ENCODE assay signal across 9 mouse cellular contexts in genomic region chr4:122837180-122837730, GRCm38 (mm10). TPM values are rescaled to one million over a fixed set of nuclear protein-coding genes. Genes with fewer than 3 reads are reported as not detected.
A peak's percentile ranks its signal among the peaks of the same experiment; 100 is the strongest.
DNase-seq lines count a peak whose midpoint lies in the region; ATAC-seq and TF ChIP-seq lines count a peak whose summit lies in the region.
"Had no signal": no experiment of that assay in that cellular context is flagged by ENCODE, and none has a peak within 500 bp of the region (broad histone marks: within the 10 kb centered on the region; RNA-seq: fewer than 3 reads in every experiment).

No protein-coding gene starts in this region.

- TF ChIP-seq CTCF in Patski (IDR thresholded peaks at IDR 0.05) = peak; percentile 36

- no peaks in the 10 kb centered on the region for H3K27me3 ChIP-seq in heart, embryonic 14.5 days (ENCODE audit: control insufficient read depth, insufficient read depth, low read length)
- H3K27me3 ChIP-seq in Patski = peaks cover 3% of the 10 kb centered on the region
- H3K27me3 ChIP-seq in hindbrain, embryonic 13.5 days = no peaks in the 10 kb centered on the region
- no peaks in the 10 kb centered on the region for H3K27me3 ChIP-seq in midbrain, embryonic 11.5 days (ENCODE audit: control insufficient read depth, insufficient read depth, low read length)

- WGBS in heart, embryonic 14.5 days = 62% methylated on average over 6 of the region's 6 CpGs
- 73% methylated on average over 6 of the region's 6 CpGs for WGBS in hindbrain, embryonic 13.5 days
- 74% methylated on average over 6 of the region's 6 CpGs for WGBS in midbrain, embryonic 11.5 days

- H3K4me2 ChIP-seq in heart, embryonic 14.5 days (ENCODE audit: low read length) = 0 out of 2 replicates have a peak overlapping the region, but pooled peaks have one; percentile 94
- peak overlapping the region; percentile 83 for H3K4me2 ChIP-seq in hindbrain, embryonic 13.5 days
- H3K4me2 ChIP-seq in midbrain, embryonic 11.5 days = peak overlapping the region; percentile 82; the same call in 1 of the 2 replicates

- no peak for ATAC-seq in heart, embryonic 14.5 days (ENCODE audit: insufficient number of reproducible peaks, insufficient read depth, low FRiP score, low read depth)
- ATAC-seq in Patski = no peak
- no peak for ATAC-seq in hindbrain, embryonic 13.5 days (ENCODE audit: low FRiP score)
- ATAC-seq in midbrain, embryonic 11.5 days (ENCODE audit: low FRiP score) = no peak

- peaks cover 8% of the 10 kb centered on the region; the same call in 1 of the 2 replicates for H3K36me3 ChIP-seq in heart, embryonic 14.5 days (ENCODE audit: control insufficient read depth, insufficient read depth, low read length)
- peaks cover 24% of the 10 kb centered on the region for H3K36me3 ChIP-seq in hindbrain, embryonic 13.5 days
- peaks cover 7% of the 10 kb centered on the region; the same call in 1 of the 2 replicates for H3K36me3 ChIP-seq in midbrain, embryonic 11.5 days (ENCODE audit: control insufficient read depth, insufficient read depth, low read length)

- CTCF ChIA-PET in Patski (lab: Charles Lee) = interaction anchor here (2.4 kb wide), 1 partner anchor 20 kb away, joined by 6 read pairs; no protein-coding TSS in a partner anchor

- in situ Hi-C loops in Patski (cut with MboI; ENCODE audit: low pct_unique_long_range_greater_than_20kb) = no loop called here

- H3K4me1 ChIP-seq in heart, embryonic 14.5 days (ENCODE audit: control insufficient read depth in 2 of 2, insufficient read depth in 2 of 2, low read length in 2 of 2) = peaks cover 2 to 13% of the 10 kb centered on the region in 2 experiments; a peak in 3 of 4 replicates
- peaks cover 36% of the 10 kb centered on the region for H3K4me1 ChIP-seq in hindbrain, embryonic 13.5 days (replicated peaks)
- H3K4me1 ChIP-seq in midbrain, embryonic 11.5 days (ENCODE audit: control insufficient read depth, insufficient read depth, low read length) = peaks cover 15% of the 10 kb centered on the region; the same call in 1 of the 2 replicates

- POLR2A ChIA-PET in Patski (lab: Charles Lee) = no interaction called here

- no peak overlapping the region for H3K27ac ChIP-seq in heart, embryonic 14.5 days (replicated peaks in 1 of 2; ENCODE audit: control insufficient read depth in 1 of 2, insufficient read depth in 1 of 2, low read depth in 2 of 2, low read length in 2 of 2)
- no peak overlapping the region for H3K27ac ChIP-seq in hindbrain, embryonic 13.5 days
- no peak overlapping the region for H3K27ac ChIP-seq in midbrain, embryonic 11.5 days (ENCODE audit: low read depth, low read length)

- H3K9me3 ChIP-seq in heart, embryonic 14.5 days (ENCODE audit: control insufficient read depth, low read length) = no peaks in the 10 kb centered on the region
- H3K9me3 ChIP-seq in hindbrain, embryonic 13.5 days = no peaks in the 10 kb centered on the region
- no peaks in the 10 kb centered on the region; the same call in 1 of the 2 replicates for H3K9me3 ChIP-seq in midbrain, embryonic 11.5 days (ENCODE audit: control insufficient read depth, low read length)

- intact Hi-C loops in heart, postnatal 10 days (cut with DNase I) = no loop called here
- intact Hi-C loops in left cerebral cortex, postnatal 25 days (cut with DNase I) = loop anchor here (2.0 to 10.0 kb wide), 2 partner anchors 28 to 1602 kb away; no protein-coding TSS in a partner anchor

- no peak for DNase-seq in heart, postnatal 10 days
- no peak for DNase-seq in Patski (ENCODE audit: low read depth, low spot score)
- DNase-seq in midbrain, embryonic 11.5 days (ENCODE audit: low spot score, missing footprints) = peak; percentile 64
- no peak for DNase-seq in left cerebral cortex, postnatal 25 days (ENCODE audit: low spot score in 2 of 2)
- DNase-seq in adrenal gland, adult 18-20 months (ENCODE audit: low spot score in 2 of 2) = no peak
- no peak for DNase-seq in layer of hippocampus, postnatal 14 days (ENCODE audit: low spot score in 2 of 2)
- DNase-seq: kidney, postnatal 10 days had no signal

- no peak overlapping the region for H3K4me3 ChIP-seq in heart, embryonic 14.5 days (ENCODE audit: control insufficient read depth in 1 of 2, insufficient read depth in 1 of 2, low read depth in 1 of 2, low read length in 2 of 2)
- peak overlapping the region; percentile 72 for H3K4me3 ChIP-seq in hindbrain, embryonic 13.5 days
- no peak overlapping the region for H3K4me3 ChIP-seq in midbrain, embryonic 11.5 days (ENCODE audit: low read depth, low read length)

- H3K9ac ChIP-seq in heart, embryonic 14.5 days (ENCODE audit: low read length) = no peak overlapping the region
- peak overlapping the region; percentile 85 for H3K9ac ChIP-seq in hindbrain, embryonic 13.5 days
- no peak overlapping the region for H3K9ac ChIP-seq in midbrain, embryonic 11.5 days (ENCODE audit: low read length)

RNA-seq across cellular contexts. Expression of gene Ppt1, which starts 1.2 kb away (rescaled TPM):
- polyA plus RNA-seq in heart, embryonic 14.5 days (2014; fragmentation: Nextera tagmentation; extraction: Ambion mirVana) = 69.3 and 74.3 TPM in 2 replicates
- total RNA-seq in heart, postnatal 10 days (2021) = 10 to 100 TPM; 40.1 to 46.6 TPM
- 103 TPM for polyA plus RNA-seq in Patski (2021)
- 85.7 and 88.3 TPM in 2 replicates for polyA plus RNA-seq in hindbrain, embryonic 13.5 days (2015; fragmentation: Nextera tagmentation; extraction: Ambion mirVana)
- polyA plus RNA-seq in midbrain, embryonic 11.5 days (2014; fragmentation: Nextera tagmentation; extraction: Ambion mirVana) = 62.7 and 63.7 TPM in 2 replicates
- total RNA-seq in left cerebral cortex, postnatal 25 days (2021) = 10 to 100 TPM; 95.2 to 98.2 TPM
- total RNA-seq in adrenal gland, adult 18-20 months (2021) = 10 to 100 TPM; 71.4 to 79.5 TPM
- 10 to 100 TPM; 81.0 to 86.8 TPM for total RNA-seq in layer of hippocampus, postnatal 14 days (2021)

RNA-seq across cellular contexts. Expression of gene Cap1, which starts 48.6 kb away (rescaled TPM):
- 47.2 and 48.6 TPM in 2 replicates for polyA plus RNA-seq in heart, embryonic 14.5 days (2014; fragmentation: Nextera tagmentation; extraction: Ambion mirVana)
- 10 to 100 TPM; 84.6 to 89.1 TPM for total RNA-seq in heart, postnatal 10 days (2021)
- 145 TPM for polyA plus RNA-seq in Patski (2021)
- 76.0 and 82.5 TPM in 2 replicates for polyA plus RNA-seq in hindbrain, embryonic 13.5 days (2015; fragmentation: Nextera tagmentation; extraction: Ambion mirVana)
- 69.7 and 74.4 TPM in 2 replicates for polyA plus RNA-seq in midbrain, embryonic 11.5 days (2014; fragmentation: Nextera tagmentation; extraction: Ambion mirVana)
- total RNA-seq in left cerebral cortex, postnatal 25 days (2021) = 100 to 1,000 TPM; 274 to 277 TPM
- 100 to 1,000 TPM; 142 to 155 TPM for total RNA-seq in adrenal gland, adult 18-20 months (2021)
- total RNA-seq in layer of hippocampus, postnatal 14 days (2021) = 100 to 1,000 TPM; 231 to 249 TPM
